Mouse (Mus musculus): ENCODE results near the gene Rsrc1.
"Not testable (repeated sequence)": the region's sequence is repeated elsewhere in the genome, so short reads cannot be mapped to it uniquely, and the experiment has no call there.

Gene Rsrc1

DNA sequence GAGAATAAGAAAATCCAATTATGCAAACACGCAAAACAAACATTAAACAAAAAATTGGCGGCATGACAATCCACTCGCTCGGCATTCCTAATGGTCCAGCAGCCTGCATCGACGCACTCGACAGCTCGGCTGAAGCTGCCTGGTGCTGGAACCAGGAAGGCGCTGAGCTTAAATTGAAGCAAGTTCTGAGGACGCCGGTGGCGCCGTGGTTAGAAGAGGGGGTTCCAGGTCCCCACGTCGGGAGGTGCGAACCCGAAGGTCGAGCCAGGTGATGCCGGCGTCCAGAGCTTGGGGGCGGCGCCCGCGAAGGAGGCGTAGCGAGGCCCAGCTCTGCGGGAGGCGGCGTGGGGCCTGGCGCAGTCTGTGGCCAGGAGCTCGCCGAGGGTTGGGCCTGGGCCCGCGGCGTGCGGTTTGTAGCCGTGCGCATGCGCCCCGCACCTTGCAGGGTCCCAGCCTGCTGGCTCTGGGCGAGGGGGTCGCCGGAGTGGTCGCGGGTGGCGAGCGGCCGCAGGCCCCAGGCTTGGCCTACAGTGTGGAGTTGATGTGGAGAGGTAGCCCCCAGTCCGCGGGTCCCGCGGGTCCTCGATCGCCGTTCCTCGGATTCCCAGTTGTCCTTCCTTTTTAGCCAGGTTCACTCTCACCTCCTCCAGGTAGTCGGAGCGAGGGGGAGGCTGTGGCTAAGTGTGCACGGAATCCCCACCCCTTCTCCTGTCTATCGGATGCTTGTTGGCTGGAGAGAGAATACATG is 4.5 kb downstream of the Rsrc1 start:
- peak; percentile 76 for DNase-seq

DNA sequence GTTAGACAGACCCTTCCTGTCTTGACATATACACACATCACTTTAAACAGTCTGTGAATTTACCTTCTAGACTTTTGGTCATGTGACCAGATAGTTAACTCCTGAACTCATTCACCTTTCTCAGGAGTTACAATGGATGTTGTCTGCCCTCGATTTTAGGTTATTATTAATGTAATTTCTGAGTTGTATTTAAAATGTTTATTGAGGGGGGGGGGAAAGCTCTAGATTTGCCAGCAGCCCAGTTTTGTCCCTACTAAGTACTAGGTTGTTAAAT is 5.0 kb downstream of the Rsrc1 start:
- DNase-seq, result no peak

DNA sequence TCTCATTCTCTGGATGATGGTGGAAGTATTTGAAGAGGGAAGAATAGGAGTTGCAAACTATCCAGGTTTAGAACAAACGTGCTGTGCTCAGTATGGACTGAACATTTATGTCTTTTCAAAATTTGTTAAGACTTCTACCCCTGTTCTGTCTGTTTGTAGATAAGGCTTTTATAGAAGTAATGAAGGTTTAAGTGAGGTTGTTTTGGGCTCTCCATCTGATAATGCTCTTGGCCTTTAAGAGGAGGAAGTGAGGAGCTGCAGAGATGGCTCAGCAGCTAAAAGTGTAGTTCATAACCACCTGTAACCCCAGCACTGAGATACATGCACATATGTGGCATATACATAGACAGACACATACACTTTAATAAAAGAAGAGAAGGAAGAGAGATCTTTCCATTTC is 15.6 kb downstream of the Rsrc1 start:
- DNase-seq, result no peak

DNA sequence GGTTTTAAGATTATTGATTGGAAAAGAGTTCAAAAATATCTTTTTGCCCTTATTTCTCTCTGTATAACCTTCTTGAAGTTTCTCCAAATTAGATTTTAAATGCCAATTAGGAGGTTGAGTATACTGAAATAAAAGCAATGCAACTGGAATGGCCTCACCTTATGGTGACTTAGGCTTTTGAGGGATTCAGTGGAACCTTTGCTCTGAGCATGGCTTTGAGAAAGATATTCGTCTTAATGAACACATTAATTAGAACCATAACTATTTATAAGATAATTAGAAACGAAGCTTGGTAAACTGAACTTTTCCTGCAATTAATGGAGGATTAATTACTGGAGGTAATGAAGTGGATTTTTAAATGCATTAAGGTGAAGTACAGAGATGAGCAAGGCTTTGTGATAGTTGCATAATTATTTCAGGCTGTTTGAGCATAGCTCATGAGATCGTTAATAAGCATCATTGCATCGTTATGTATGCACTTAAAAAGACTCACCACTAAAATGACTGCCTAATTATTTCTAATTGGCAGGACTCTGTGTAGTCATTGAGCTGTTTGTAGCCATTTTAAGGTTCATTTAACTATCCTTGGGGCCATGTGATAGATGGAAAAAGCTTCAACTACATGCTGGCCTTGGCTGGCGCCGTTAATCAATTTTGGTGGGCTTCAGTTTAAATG is 55.3 kb downstream of the Rsrc1 start:
- DNase-seq, result no peak

DNA sequence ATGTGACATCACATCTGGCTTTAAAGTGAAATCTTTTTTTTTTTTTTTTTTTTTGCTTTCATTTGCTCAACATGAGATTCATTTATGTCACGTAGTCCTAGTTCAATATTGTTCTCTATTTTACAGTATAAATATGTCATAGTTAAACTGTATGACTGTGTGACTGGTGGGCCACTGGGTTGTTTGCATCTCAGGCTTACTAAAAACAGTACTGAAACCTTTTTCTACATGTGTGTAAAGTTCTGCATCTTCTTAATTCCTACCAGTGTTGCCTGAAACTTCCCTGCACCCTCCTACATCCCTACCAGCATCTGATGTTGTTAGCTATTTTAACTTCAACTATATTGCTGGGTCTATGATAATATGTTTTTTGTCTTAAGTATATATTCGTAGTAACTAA is 78.6 kb downstream of the Rsrc1 start:
- DNase-seq, result no peak

DNA sequence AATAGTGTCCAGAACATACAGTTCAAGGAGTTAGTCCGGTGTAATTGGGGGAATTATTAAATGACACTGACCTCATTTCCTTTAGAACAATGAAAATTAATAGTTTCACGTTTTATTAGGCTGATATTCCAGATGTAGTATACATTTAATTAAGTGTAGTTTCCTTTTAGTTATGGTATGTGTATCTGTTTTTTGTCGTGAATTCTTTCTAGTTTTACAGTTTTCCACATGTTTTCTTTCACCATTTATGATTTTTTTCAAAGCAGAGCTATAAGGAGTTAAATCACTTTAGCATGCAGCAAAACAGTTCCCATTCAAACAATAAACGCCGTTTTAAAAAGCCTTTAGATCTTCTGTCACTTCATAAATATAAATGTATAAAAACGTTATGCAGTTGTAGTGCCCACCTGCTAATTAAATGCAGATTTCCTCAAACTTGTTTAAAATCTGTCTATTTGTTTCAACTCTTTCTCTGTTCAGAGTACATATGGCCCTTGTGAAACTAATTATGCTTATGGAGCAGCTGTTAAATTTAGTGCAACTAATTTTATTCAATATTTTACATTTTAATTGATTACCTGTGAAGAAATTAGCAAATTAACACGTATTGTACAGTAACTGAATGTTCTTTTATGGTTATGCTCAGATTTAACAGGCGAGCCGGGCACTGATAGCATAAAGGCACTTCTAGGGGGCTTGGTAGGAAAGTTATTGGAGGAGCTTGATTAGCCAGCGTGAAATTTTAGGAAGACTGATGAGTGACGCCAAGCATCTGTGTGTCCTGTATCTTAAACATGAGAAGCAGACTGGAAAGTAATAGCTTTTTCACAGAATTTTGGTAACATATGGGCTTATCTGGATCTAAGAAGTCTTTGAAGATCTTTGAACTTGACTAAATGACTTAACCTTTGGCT is 89.6 kb downstream of the Rsrc1 start:
- DNase-seq, result no peak

DNA sequence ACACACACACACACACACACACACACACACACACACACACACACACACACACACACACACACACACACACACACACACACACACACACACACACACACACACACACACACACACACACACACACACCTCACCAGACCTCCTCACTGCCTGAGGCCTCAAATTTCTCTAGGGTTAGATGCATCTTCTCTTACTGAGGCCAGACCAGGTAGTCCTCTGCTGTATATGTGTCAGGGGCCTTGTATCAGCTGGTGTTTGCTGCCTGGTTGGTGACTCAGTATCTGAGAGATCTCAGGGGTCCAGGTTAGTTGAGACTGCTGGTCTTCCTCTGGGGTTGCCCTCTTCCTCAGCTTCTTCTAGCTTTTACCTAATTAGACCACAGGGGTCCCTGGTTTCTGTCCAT is 92.5 kb downstream of the Rsrc1 start:
- DNase-seq, result not testable (repeated sequence)

DNA sequence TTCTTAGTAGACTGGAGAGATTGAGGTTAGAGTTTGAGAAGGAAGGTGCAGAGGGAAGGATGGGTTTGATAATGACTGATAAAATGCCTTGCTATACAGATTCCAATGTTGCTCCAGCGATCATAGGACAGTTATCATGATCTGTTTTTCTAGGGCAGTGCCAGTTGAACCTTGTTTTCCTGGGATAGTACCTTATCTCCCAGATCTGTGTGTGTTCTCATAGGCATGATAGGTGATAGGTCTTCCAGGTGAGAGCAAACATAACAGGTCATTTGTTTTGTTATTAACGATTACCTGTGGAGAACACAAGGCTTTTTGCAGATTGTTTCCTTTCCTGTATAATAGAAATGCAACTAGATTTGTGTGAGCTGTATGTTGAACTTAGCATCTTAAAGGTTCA is 94.3 kb downstream of the Rsrc1 start:
- no peak for DNase-seq

DNA sequence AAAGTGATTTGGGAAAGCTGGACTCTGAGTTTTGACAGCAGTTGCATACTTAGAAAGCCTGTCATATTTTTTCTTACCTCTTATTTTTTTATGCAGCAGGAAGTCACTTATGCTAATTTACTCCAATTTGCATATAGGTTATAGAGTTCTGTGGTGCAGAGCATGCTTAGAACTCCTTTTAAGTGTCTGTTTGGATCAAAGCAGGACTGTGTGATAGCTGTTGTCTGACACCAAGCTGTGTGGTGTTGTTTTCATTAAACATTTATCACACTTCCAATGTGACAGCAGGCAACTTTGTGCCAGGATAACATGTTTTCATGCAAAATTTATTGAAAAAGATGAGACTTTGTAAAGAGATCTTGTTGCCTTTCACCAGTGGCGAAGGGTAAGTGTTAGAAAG is 103.6 kb downstream of the Rsrc1 start:
- no peak for DNase-seq

DNA sequence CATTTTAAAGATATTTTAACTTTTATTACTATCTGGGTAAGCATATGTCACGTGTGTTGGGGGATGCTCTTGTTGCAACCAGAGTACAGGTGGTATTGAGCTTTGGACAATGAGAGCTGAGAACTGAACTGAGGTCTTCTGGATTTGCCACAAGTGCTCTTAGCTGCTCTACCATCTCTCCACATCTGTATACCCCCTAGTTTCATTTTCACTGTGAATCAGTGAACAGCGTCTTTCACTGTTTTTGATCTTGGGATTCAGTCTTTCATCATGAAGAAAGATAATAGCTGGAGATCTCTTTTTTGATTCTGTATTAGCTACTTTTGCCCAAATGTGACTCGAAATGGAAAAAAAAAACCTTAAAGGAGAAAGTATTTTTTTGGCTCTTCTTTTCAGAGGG is 127.2 kb downstream of the Rsrc1 start:
- DNase-seq, result no peak

DNA sequence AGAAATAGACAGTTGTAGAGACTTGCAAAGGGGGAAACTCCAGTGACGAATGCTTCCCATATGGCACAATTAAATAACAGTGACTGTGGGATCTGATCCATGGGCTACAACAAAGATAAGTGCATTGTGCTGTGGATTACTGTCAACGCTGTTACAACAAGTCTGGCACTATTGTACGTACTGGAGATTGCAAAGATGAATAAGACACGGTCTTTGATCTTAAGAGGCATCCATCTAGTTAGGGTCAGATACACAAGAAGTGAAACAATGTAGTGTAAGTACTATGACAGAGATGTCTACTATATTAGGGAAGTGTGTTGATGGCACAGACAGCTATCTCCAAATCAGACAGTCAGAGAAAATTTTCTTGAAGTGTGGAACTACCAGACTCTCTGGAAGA is 135.1 kb downstream of the Rsrc1 start:
- DNase-seq, result no peak

DNA sequence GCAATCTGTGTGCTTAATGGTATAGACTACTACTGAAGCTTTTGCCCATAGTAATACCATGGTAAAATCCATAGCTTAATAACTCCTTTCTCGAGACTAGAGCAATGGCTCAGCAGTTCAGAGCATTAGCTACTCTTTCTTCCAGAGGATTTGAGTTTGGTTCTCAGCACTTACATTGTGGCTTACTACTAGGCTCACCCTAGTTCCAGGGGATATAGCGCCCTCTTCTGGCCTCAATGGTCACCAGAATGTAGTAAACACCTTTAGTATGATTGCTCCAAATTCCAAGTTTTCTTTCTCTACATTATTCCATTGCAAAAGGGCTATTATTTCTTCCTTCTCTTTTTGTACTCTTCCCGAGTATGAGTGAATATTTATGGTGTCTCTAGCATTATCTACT is 151.3 kb downstream of the Rsrc1 start:
- no peak for DNase-seq

DNA sequence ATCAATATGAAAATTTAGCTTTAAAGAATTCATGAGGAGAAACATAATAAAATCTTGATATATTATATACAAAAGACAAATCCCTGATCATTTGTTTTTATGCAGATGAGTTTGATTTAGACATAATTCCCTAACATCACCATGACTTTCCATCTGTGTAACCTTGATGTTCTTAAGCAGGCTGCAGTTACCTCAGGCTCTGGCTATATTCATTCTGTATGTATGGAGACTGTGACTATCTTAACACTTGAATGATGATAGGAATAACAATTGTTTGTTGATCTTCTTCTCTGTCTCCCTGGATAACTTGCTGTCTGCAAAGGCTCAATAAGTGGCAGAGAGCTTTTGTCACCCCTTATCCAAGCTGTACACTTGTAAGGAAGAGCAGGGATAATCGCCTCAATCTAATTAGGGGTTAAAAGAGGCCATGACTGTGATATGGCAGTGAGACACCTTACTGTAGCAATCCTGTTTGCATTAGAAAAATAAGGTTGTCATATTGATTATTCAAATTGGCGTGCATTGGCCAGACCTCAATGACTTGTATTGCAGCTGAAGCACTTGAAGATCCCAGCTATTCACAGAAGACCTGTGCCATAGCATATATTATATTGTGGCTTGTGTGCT is 154.7 kb downstream of the Rsrc1 start:
- no peak for DNase-seq

DNA sequence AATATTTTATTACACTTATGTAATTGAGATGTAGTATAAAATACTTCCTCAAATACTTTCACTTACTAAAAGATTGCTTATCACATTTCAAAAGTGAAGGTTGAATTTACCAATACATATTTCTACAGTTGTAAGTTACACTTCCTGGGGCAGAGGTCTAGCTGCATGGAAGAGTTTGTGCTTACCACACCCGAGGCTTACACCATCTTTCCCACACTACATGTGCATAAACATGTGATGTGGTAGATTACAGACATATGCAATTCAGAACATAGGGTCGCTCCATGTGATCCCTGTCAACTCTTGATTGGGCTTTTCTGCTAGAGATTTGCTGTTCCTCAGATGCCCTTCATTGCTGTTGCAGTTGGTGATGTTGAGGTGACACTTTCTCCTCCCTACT is 163.8 kb downstream of the Rsrc1 start:
- no peak for DNase-seq

DNA sequence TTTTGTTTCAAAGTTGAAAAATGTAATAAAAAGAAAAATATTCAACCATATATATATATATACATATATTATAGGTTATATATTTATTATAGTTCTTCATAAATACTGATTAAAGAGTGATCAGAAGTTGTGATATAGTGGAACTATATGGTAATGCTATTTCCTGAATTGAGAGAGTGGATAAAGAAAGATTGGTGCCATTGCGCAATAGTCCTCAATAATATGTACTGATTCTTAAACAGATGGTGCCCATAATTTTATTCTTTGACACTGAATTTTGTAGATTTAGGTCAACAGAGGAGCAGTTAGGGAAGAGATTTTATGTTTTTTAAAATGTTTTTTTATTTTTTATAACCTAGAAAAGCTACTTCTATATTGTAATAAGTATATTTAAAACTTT is 165.1 kb downstream of the Rsrc1 start:
- no peak for DNase-seq

DNA sequence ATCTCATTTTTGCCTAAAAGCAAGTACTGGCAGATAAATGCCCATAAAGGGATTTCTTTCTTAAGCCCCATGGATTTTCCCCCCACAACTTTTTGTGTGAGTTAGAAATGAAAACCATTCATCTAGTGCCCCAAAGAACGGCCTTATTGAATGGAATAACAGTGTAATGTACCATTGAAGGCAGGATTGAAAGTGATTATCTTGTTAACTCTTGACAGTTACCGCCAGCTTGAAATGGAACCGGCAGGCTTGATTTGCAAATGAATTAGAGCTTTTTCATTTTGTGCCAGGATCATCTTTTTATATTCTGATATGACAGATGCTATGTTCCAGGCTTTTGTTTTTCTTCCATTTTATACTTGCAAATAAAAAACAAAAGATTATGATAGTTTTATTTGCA is 166.1 kb downstream of the Rsrc1 start:
- no peak for DNase-seq

DNA sequence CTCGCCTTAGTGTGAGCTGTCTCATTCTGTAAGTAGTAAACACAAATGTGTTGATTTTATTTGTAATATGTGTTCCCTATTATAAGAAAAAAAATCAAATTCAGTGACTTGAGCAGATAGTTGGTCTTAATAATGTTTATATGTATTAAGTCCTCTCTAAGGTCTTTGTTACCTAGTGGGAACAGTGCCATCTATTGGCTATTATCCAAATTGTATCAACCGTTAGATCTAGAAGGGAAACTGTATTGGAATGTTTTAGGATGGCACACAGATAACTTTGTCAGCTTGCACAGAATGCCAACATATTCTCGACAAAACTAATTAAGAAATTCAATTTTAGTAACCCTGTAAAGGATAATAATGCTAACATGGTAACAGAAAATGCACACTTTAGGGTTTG is 216.0 kb downstream of the Rsrc1 start:
- no peak for DNase-seq

DNA sequence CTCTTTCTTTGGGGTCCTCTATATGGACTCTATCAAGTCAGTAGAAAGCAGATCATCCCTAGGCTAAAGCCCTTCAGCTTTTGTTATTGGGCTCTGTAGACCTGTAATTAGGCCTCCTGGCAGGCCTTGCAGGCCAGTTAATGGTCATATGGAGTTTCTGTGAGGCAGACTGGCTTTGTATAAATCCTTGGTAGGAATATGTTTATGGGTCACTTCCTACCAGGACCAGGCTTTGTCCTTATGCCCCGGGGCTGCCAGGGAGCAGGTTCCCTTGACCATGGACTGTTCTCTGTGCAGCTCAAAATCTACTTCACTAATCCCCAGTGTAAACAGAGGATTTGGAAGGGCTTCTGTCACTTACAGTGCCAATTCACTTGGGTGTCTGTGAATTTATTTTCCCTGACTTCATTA is 231.9 kb downstream of the Rsrc1 start:
- DNase-seq, result no peak

DNA sequence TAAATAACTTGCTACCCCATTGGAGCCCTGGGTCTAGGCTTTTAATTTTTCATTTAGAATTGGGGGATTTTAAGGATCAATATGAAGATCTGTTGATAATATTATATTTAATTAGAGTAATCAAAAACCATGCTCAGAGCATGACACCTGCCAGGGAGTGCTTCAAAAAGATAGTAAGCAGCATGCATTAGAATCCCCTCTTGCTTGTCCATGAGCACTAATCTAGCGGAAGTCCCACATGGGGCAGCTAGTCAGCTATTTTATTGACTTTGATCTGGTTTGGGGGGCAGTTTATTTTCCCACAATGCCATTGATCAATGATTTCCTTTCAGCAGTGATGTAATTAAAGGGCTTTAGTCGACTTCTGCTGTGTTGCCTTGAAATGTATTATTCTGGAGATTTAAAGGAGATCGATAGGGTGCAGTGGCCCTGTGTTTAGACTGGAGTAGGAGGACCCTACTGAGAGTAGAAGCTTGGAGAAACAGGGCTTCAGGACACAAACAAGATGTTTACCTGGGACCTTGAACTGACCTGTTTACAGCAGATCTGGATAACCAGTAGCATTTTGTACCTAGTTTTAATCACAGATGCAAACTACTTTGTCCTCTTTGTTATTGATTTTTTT is 251.5 kb downstream of the Rsrc1 start:
- no peak for DNase-seq

DNA sequence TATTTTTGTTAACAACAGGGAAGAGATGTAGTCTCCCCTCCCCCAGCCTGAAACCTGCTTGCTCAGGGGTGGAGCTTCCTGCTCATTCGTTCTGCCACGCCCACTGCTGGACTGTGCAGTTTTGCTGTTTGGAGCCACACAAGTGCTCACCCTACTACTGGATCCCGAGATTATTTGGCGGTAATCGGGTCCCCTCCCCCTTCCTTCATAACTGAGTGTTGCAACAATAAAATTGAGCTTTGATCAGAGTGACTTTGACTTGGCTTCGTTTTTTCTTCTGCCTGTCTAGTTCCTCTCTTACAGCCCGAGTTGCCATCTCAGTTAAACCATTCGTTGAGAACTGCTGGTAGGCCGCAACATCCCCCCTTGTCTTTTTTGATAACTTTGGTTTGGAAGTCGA is 261.3 kb downstream of the Rsrc1 start:
- DNase-seq, result not testable (repeated sequence)

DNA sequence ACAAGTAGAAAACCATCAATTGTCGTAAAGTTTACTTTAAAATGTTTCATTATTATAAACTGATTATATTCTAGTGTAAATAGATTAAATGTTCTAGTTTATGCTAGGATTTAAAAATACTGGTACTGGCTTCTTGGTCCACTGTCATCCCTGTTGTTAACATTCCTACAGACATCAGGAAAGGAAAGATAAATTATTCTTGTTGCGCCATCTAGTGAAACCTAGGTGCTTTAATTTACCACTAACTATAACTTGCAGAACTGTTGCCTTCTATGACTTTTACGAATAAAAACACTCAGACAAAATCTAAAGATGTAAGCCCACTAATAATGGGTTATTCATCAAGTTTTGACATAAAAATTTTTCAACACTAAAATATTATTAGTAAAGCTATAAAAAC is 286.3 kb downstream of the Rsrc1 start:
- no peak for DNase-seq

DNA sequence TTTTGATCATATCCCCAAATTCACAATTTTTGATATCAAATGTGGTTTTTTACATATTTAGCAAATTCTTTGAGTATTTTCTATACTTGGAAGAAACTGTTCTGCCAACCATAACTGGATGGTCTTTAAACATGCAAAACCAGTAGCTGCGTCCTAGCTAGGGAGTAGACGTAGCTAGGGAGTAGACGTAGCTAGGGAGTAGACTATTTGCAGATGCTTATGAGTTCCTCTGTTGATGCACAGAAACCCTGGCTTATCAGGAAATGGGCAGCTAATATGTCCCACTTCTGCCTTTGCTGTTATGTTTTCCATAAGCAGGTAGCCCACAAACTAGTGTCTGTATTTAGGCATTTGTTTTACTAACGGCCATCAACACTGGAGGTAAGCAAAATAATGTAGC is 298.6 kb downstream of the Rsrc1 start:
- no peak for DNase-seq

DNA sequence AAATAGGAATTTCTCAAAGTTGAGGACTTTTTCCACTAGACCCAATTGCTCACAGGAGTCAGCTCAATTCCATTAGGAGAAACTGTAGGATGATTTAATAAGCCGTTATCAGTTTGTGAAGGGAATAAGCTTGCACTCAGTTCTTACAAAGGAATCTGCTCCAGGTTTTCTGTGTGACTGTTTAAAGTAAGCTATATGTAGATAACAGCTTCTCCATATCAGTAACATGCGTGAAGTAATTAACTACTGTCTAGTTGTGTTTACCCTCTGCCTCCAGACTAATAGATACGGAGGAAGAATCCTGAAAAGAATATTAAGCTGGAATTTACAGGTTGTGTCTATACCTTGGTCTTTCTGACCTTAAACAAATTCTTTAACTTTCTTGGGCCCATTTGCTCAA is 299.1 kb downstream of the Rsrc1 start:
- no peak for DNase-seq

All from cerebellum, adult 9-11 months (tissue).